Mouse (Mus musculus) forebrain, embryonic 14.5 days (tissue): ENCODE data around the gene Taar7e. TPM values are rescaled to one million over a fixed set of nuclear protein-coding genes. Genes with fewer than 3 reads are reported as not detected.

Experiments
- ATAC-seq: fragments of 200-750 bp; cut with Nextera tagmentation; 2 replicates; pipeline ENCODE4 v1.8.0; 2017; ENCODE audit warnings: mild to moderate bottlenecking, moderate library complexity
- DNase-seq: peaks from one replicate; pipeline ENCODE4 v3.0.0-alpha.2; 2015; ENCODE audit warnings: low spot score
- H3K27ac ChIP-seq: fragments of 300-500 bp; sonication (generic); 2 replicates; pipeline ENCODE4 v1.5.1; 2014; ENCODE audit warnings: low read depth, mild to moderate bottlenecking, control low read depth, low read length, moderate library complexity
- H3K27me3 ChIP-seq: fragments of 300-500 bp; sonication (generic); replicated peaks from 2 replicates; pipeline ENCODE4 v1.6.1; 2014; ENCODE audit warnings: low read length, control low read depth, mixed read lengths; ENCODE audit not compliant: control insufficient read depth, insufficient read depth
- H3K36me3 ChIP-seq: fragments of 300-500 bp; sonication (generic); 2 replicates; pipeline ENCODE4 v1.6.1; 2014; ENCODE audit warnings: low read length, control low read depth; ENCODE audit not compliant: control insufficient read depth, insufficient read depth
- H3K4me1 ChIP-seq: fragments of 300-500 bp; sonication (generic); 2 replicates; pipeline ENCODE4 v1.6.1; 2014; ENCODE audit warnings: antibody characterized with exemption, low read length, control low read depth; ENCODE audit not compliant: control insufficient read depth, insufficient read depth
- H3K4me2 ChIP-seq: fragments of 300-500 bp; sonication (generic); 2 replicates; pipeline ENCODE4 v1.6.1; 2014; ENCODE audit warnings: mild to moderate bottlenecking, control low read depth, low read length
- H3K4me3 ChIP-seq: fragments of 300-500 bp; sonication (generic); 2 replicates; pipeline ENCODE4 v1.5.1; 2014; ENCODE audit warnings: low read depth, low read length, control low read depth
- H3K9ac ChIP-seq: fragments of 300-500 bp; sonication (generic); 2 replicates; pipeline ENCODE4 v1.6.1; 2014; ENCODE audit warnings: mild to moderate bottlenecking, low read length, control low read depth, moderate library complexity
- H3K9me3 ChIP-seq: fragments of 300-500 bp; sonication (generic); replicated peaks from 2 replicates; pipeline ENCODE4 v1.6.1; 2016; ENCODE audit warnings: low read length, control low read depth, mixed read lengths; ENCODE audit not compliant: control insufficient read depth
- WGBS: fragments of 180-500 bp; shearing (Covaris S2); extraction: QIAGEN DNeasy Blood & Tissue Kit; methylation state at CpG from one replicate; pipeline ENCODE4 v1.1.7; 2014; 5-methylcytosine and 5-hydroxymethylcytosine counted together
- polyA plus RNA-seq: library from polyadenylated mRNA; unstranded; fragments of >200 nt; fragmentation: Nextera tagmentation; extraction: Ambion mirVana; gene quantifications from 2 replicates; pipeline ENCODE4 v1.2.1, GENCODE M21; 2014

The Taar7e gene
- not detected in 2 replicates for polyA plus RNA-seq

GRCm38 (mm10) chr10:24037314-24037713 is at the start of gene Taar7e:
Gene Taar7e (plus strand): TSS chr10:24037614.
- WGBS = 86% methylated on average over 2 of the region's 2 CpGs
- no peak for ATAC-seq
- Histone ChIP-seq H3K36me3 (no peaks in the 10 kb centered on the region), H3K4me2 (no peak within 1 kb of the TSS), H3K4me3 (no peak within 1 kb of the TSS), H3K27me3 (no peaks in the 10 kb centered on the region), H3K27ac (no peak within 1 kb of the TSS), H3K9me3 (no peaks in the 10 kb centered on the region), H3K4me1 (no peaks in the 10 kb centered on the region), H3K9ac (no peak within 1 kb of the TSS)
- DNase-seq = no peak

GRCm38 (mm10) chr10:23993381-23993780 is 44.0 kb upstream of the Taar7e start, which contains the start of gene Taar7a:
Gene Taar7a (minus strand): TSS chr10:23993481.
- H3K4me2 ChIP-seq = no peak within 1 kb of the TSS
- no peak within 1 kb of the TSS for H3K9ac ChIP-seq
- ATAC-seq (no peak), DNase-seq (no peak)
- H3K36me3 ChIP-seq = no peaks in the 10 kb centered on the region
- no peak within 1 kb of the TSS for H3K27ac ChIP-seq
- no peak within 1 kb of the TSS for H3K4me3 ChIP-seq
- no peaks in the 10 kb centered on the region for H3K4me1 ChIP-seq
- H3K27me3 ChIP-seq = no peaks in the 10 kb centered on the region
- no peaks in the 10 kb centered on the region for H3K9me3 ChIP-seq
- 83% methylated on average over 3 of the region's 3 CpGs for WGBS

DNA sequence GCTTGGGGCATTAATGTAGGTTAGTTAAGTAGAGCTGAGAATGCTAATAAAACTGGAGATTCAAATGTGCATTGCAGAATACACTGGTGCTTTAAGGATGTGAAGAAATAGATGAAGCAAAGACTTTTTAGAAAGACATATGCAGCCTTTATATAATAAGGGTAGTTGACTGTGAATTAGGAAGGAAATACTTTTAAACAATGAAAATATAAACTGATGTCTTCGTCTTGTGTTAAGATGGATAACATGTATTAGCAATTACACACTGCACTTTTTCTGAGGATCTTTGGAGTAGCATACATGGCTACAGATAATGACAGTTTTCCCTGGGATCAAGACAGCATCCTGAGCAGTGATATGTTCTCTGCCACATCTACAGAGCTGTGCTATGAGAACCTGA is 37.8 kb upstream of the Taar7e start, which contains the start of gene Taar7b:
Gene Taar7b, plus strand, starts transcription at position 301 of the 400 bp plus-strand sequence.
- H3K4me2 ChIP-seq = no peak within 1 kb of the TSS
- H3K9ac ChIP-seq = no peak within 1 kb of the TSS
- no peaks in the 10 kb centered on the region for H3K27me3 ChIP-seq
- H3K9me3 ChIP-seq = no peaks in the 10 kb centered on the region
- ATAC-seq = no peak
- H3K36me3 ChIP-seq = no peaks in the 10 kb centered on the region
- no peak for DNase-seq
- H3K27ac ChIP-seq = no peak within 1 kb of the TSS
- H3K4me1 ChIP-seq = no peaks in the 10 kb centered on the region
- no peak within 1 kb of the TSS for H3K4me3 ChIP-seq
- WGBS = 95% methylated on average over 1 of the region's 1 CpGs

- no peak for ATAC-seq
- H3K4me3 ChIP-seq = no peak overlapping the region
- H3K27ac ChIP-seq = no peak overlapping the region
- H3K9ac ChIP-seq = no peak overlapping the region
- H3K36me3 ChIP-seq = no peaks in the 10 kb centered on the region
- no peaks in the 10 kb centered on the region for H3K9me3 ChIP-seq
- no peaks in the 10 kb centered on the region for H3K4me1 ChIP-seq
- H3K4me2 ChIP-seq = no peak overlapping the region
- no peaks in the 10 kb centered on the region for H3K27me3 ChIP-seq
- DNase-seq = no peak
- 90% methylated on average over 1 of the region's 1 CpGs for WGBS
These were observed 31.0 kb upstream of the Taar7e start for GRCm38 (mm10) chr10:24006442-24006841.

GRCm38 (mm10) chr10:24007034-24007433 is 30.4 kb upstream of the Taar7e start:
- no peak overlapping the region for H3K9ac ChIP-seq
- H3K27ac ChIP-seq = no peak overlapping the region
- DNase-seq (no peak), ATAC-seq (no peak)
- H3K4me3 ChIP-seq = no peak overlapping the region
- no peaks in the 10 kb centered on the region for H3K36me3 ChIP-seq
- H3K27me3 ChIP-seq = no peaks in the 10 kb centered on the region
- H3K9me3 ChIP-seq = no peaks in the 10 kb centered on the region
- H3K4me1 ChIP-seq = no peaks in the 10 kb centered on the region
- no peak overlapping the region for H3K4me2 ChIP-seq
- 49% methylated on average over 2 of the region's 2 CpGs for WGBS

- Histone ChIP-seq H3K36me3 (no peaks in the 10 kb centered on the region), H3K9ac (no peak overlapping the region), H3K27ac (no peak overlapping the region), H3K9me3 (no peaks in the 10 kb centered on the region), H3K4me1 (no peaks in the 10 kb centered on the region), H3K4me3 (no peak overlapping the region), H3K4me2 (no peak overlapping the region), H3K27me3 (no peaks in the 10 kb centered on the region)
- ATAC-seq = no peak
- 94% methylated on average over 1 of the region's 1 CpGs for WGBS
- no peak for DNase-seq
These were observed 29.3 kb upstream of the Taar7e start for GRCm38 (mm10) chr10:24008143-24008542.

DNA sequence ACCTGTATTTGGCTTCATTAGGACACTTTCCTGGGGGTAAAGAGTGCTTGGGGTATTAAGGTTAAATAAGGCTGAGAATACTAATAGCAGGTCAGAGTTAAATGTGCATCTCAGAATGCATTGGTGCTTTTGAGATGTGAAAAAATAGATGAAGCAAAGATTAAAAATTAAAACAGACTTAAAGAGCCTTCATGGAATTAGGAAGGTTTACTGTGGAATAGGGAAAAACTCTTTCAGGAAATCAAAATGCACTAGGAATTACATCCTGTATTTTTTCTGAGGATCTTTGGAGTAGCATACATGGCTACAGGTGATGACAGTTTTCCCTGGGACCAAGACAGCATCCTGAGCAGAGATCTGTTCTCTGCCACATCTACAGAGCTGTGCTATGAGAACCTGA is 10.5 kb upstream of the Taar7e start, which contains the start of gene Taar7d:
Gene Taar7d, plus strand, starts transcription at position 301 of the 400 bp plus-strand sequence.
- no peak within 1 kb of the TSS for H3K4me3 ChIP-seq
- H3K9ac ChIP-seq = no peak within 1 kb of the TSS
- H3K27me3 ChIP-seq = no peaks in the 10 kb centered on the region
- no peak within 1 kb of the TSS for H3K27ac ChIP-seq
- H3K36me3 ChIP-seq = no peaks in the 10 kb centered on the region
- H3K4me1 ChIP-seq = no peaks in the 10 kb centered on the region
- no peak for ATAC-seq
- DNase-seq = no peak
- H3K4me2 ChIP-seq = no peak within 1 kb of the TSS
- H3K9me3 ChIP-seq = no peaks in the 10 kb centered on the region

GRCm38 (mm10) chr10:24031347-24031746 is 6.1 kb upstream of the Taar7e start:
- no peaks in the 10 kb centered on the region for H3K36me3 ChIP-seq

DNA sequence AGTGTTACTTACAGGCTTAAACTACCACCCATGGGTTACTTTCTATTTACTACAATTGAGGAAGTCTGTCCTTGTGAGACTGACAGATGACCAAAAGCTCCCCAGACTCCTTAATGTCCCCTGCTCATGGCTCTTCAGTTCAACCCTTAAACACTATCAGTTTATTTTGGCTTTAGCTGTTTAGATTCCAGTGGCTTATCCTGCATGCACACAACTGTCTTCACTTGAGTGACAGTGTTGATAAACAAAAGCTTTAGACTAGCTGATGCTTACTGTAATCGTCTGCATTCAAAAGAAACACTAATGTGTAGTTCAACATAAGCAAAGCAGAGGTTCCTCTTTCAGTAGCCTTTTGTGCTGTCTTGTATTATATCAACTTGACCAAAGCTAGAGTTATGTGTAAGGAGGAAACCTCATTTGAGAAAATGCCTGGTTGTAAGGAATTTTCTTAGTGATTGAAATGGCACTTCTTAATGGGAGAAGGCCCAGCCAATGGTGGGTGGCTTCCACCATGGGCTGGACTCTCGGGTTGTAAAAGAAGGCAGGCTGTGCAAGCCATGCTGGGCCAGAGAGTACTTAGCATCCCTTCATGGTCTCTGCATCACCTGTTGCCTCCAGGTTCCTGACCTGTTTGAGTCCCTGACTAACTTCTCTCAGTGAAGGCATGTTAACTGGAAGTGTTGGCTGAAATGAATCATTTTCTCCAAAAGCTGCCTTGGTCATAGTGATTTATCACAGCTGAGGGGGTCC is 2.9 kb downstream of the Taar7e start:
- ATAC-seq (no peak), DNase-seq (no peak)
- no peaks in the 10 kb centered on the region for H3K4me1 ChIP-seq
- no peak overlapping the region for H3K27ac ChIP-seq
- no peaks in the 10 kb centered on the region for H3K9me3 ChIP-seq
- H3K4me3 ChIP-seq = no peak overlapping the region
- WGBS = 63% methylated on average over 2 of the region's 2 CpGs
- no peak overlapping the region for H3K4me2 ChIP-seq
- no peaks in the 10 kb centered on the region for H3K27me3 ChIP-seq
- H3K9ac ChIP-seq = no peak overlapping the region
- H3K36me3 ChIP-seq = no peaks in the 10 kb centered on the region

More at GRCm38 (mm10) chr10:24031347-24031746, 6.1 kb upstream of the Taar7e start:
- no peak overlapping the region for H3K9ac ChIP-seq
- no peak overlapping the region for H3K27ac ChIP-seq
- no peaks in the 10 kb centered on the region for H3K4me1 ChIP-seq
- DNase-seq = no peak
- no peak overlapping the region for H3K4me3 ChIP-seq
- ATAC-seq = no peak
- no peaks in the 10 kb centered on the region for H3K27me3 ChIP-seq
- no peak overlapping the region for H3K4me2 ChIP-seq
- H3K9me3 ChIP-seq = no peaks in the 10 kb centered on the region
